Mouse (Mus musculus) bone marrow, adult 2 months (tissue): ENCODE data around the gene Scn4a.

Source experiments
- CTCF ChIP-seq: fragments of 200-500 bp; IDR thresholded peaks from 2 replicates; pipeline ENCODE4 v1.5.1; 2011; ENCODE audit warnings: low read length, control low read depth; ENCODE audit not compliant: control insufficient read depth, insufficient read depth
- POLR2A ChIP-seq: fragments of 200-500 bp; IDR thresholded peaks from 2 replicates; pipeline ENCODE4 v1.6.1; 2011; ENCODE audit warnings: low read depth, mild to moderate bottlenecking, control low read depth, low read length, borderline replicate concordance; ENCODE audit not compliant: control insufficient read depth

DNA sequence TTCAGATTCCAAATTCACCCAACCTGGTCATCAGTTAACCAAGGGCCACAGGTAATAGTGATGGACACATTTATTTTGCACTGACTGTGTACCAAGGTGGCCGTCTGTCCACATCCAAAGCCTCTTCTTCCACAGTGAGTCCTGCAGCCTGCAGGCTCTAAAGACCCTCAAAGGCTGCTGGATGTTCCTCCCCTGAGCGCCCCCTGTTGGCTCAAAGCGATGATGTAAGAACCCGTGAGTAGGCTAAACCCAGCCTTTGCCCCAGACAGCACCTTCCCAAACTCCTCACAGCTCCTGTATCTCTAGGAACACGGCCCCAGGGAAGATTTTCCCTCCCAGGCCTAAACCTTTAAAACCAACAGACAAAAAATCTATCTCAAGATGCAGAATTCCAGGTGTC, 6.3 kb upstream of the Scn4a start:
- TF ChIP-seq CTCF (peak; percentile 56), POLR2A (no peak)
